Mouse (Mus musculus) bone marrow, adult 2 months (tissue): Measurements from ENCODE around the gene 1700003F12Rik. TPM values are rescaled to one million over a fixed set of nuclear protein-coding genes. Genes with fewer than 3 reads are reported as not detected.

Source experiments
- H3K27ac ChIP-seq: fragments of 200-500 bp; 2 replicates; pipeline ENCODE4 v1.5.1; 2012; ENCODE audit warnings: low read depth, mild to moderate bottlenecking, control low read depth, inconsistent platforms, low read length; ENCODE audit not compliant: control insufficient read depth, poor library complexity, insufficient read depth
- H3K4me1 ChIP-seq: fragments of 200-500 bp; 2 replicates; pipeline ENCODE4 v1.6.1; 2011; ENCODE audit warnings: low read length; ENCODE audit not compliant: control insufficient read depth, insufficient read depth
- H3K4me3 ChIP-seq: fragments of 200-500 bp; replicated peaks from 2 replicates; pipeline ENCODE3; 2011; ENCODE audit warnings: mild to moderate bottlenecking, low read depth, low read length, control low read depth; ENCODE audit not compliant: control insufficient read depth
- CTCF ChIP-seq: fragments of 200-500 bp; IDR thresholded peaks from 2 replicates; pipeline ENCODE4 v1.5.1; 2011; ENCODE audit warnings: low read length, control low read depth; ENCODE audit not compliant: control insufficient read depth, insufficient read depth
- POLR2A ChIP-seq: fragments of 200-500 bp; IDR thresholded peaks from 2 replicates; pipeline ENCODE4 v1.6.1; 2011; ENCODE audit warnings: low read depth, mild to moderate bottlenecking, control low read depth, low read length, borderline replicate concordance; ENCODE audit not compliant: control insufficient read depth
- WGBS: fragments of 180-500 bp; shearing (Covaris S2); methylation state at CpG from one replicate; pipeline ENCODE4 v1.1.7; 2018; 5-methylcytosine and 5-hydroxymethylcytosine counted together
- polyA plus RNA-seq: library from polyadenylated mRNA; stranded (reverse); fragments of >200 nt; gene quantifications from 2 replicates; pipeline ENCODE4 v1.2.4, GENCODE M21; 2011; ENCODE audit warnings: low replicate concordance; ENCODE audit not compliant: missing spikeins, insufficient read depth, insufficient read length

Gene 1700003F12Rik
- not detected in 2 replicates for polyA plus RNA-seq

DNA sequence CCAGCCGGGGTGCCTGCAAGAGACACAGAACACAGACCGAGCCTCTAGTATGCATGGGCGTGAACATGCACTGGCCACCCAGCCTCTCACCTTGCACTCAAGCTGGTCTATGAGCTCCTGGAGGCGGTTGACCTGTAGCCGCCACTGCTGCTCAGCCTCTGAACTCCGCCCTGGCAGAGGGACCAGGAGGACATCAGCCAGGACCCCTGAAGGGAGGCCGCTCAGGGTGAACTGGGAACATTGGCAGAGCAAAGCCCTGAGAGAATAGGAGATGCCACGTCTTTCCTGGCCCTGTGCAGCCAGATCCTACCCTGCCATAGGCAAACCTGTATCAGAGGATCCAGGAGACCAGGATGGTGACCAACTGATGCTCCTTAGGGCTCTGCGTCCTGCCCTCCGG, at the start of gene 1700003F12Rik:
TSS of gene 1700003F12Rik (plus strand) at position 375 of the 400 bp plus-strand sequence.
- H3K4me3 ChIP-seq = no peak within 1 kb of the TSS
- TF ChIP-seq CTCF (no peak), POLR2A (no peak)
- WGBS = 86% methylated on average over 10 of the region's 10 CpGs
- no peak within 1 kb of the TSS for H3K27ac ChIP-seq
- H3K4me1 ChIP-seq = no peaks in the 10 kb centered on the region

- Histone ChIP-seq H3K27ac (no peak overlapping the region), H3K4me1 (no peaks in the 10 kb centered on the region), H3K4me3 (no peak overlapping the region)
- TF ChIP-seq POLR2A (no peak), CTCF (no peak)
- 58% methylated on average over 5 of the region's 5 CpGs for WGBS
These were observed 48.3 kb upstream of the 1700003F12Rik start for GRCm38 (mm10) chr2:154498571-154498970.

DNA sequence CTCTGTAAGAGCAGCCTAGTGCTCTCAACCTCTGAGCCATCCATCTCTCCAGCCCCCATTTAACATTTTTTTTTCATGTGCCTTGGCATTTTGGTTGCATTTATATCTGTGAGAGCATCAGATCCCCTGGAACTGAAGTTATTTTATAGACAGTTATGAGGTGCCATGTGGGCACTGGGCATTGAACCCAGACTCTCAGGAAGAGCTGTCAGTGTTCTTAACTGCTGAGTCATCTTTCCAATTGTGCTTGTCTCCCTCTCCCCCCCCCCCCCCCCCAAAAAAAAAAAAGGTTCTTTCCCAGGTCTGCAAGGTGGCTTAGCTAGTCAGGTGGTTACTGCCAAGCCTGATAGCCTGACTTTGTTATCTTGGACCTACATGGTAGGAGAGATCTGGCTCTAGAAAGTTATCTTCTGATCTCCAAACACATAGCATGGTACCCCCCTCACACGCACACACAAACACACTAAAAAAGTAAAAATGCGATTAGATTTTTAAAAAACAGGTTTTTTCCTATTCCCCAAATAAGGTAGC, 47.1 kb upstream of the 1700003F12Rik start:
- Histone ChIP-seq H3K27ac (no peak overlapping the region), H3K4me1 (no peaks in the 10 kb centered on the region), H3K4me3 (no peak overlapping the region)
- 79% methylated on average over 2 of the region's 2 CpGs for WGBS
- TF ChIP-seq POLR2A = no peak
- TF ChIP-seq CTCF = no peak

- TF ChIP-seq CTCF (no peak), POLR2A (no peak)
- no peak overlapping the region for H3K4me3 ChIP-seq
- H3K4me1 ChIP-seq = no peaks in the 10 kb centered on the region
- WGBS = 87% methylated on average over 3 of the region's 3 CpGs
- no peak overlapping the region for H3K27ac ChIP-seq
These were observed 46.1 kb upstream of the 1700003F12Rik start for GRCm38 (mm10) chr2:154500758-154501157.

- Histone ChIP-seq H3K4me3 (no peak overlapping the region), H3K4me1 (no peaks in the 10 kb centered on the region), H3K27ac (no peak overlapping the region)
- 80% methylated on average over 2 of the region's 2 CpGs for WGBS
- no peak for TF ChIP-seq CTCF
- TF ChIP-seq POLR2A = no peak
These were observed 39.8 kb upstream of the 1700003F12Rik start for GRCm38 (mm10) chr2:154507076-154507475.

DNA sequence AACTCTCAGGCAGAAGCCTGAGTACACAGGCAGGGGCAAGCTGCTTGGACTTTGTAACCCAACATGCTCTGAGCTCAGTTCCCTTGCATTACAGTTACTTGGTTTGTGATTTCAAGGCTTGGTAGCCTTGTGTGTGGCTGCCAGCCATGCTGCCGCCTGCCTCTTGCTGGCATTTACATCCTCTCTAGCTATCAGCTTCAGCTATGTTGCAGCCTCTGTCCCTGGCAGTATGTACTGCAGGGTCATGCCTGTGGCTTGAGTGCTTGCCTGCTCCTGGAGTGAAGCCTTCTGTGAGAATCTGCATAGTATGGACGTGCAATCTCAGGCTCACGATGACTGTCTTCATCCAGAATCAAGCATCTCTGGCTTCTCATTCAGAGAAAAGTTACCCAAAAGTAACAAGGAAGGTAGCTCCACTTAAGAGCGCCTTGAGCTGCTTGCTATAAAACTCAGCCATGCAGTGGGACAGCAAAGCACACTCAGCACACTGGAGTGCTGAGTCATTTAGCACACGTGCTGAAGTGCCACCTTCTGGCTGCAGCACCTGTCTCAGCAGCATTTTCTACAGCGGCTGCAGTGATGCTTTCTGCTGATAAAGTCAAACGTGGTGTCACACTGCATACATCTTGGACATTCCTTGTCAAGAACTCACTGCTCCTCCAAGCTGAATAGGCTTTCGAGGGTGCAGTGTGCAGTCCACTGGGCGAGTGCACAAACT, 39.2 kb upstream of the 1700003F12Rik start:
- no peak overlapping the region for H3K4me3 ChIP-seq
- H3K4me1 ChIP-seq = no peaks in the 10 kb centered on the region
- TF ChIP-seq CTCF (no peak), POLR2A (no peak)
- no peak overlapping the region for H3K27ac ChIP-seq
- whole genome bisulfite sequencing = 60% methylated on average over 9 of the region's 9 CpGs

DNA sequence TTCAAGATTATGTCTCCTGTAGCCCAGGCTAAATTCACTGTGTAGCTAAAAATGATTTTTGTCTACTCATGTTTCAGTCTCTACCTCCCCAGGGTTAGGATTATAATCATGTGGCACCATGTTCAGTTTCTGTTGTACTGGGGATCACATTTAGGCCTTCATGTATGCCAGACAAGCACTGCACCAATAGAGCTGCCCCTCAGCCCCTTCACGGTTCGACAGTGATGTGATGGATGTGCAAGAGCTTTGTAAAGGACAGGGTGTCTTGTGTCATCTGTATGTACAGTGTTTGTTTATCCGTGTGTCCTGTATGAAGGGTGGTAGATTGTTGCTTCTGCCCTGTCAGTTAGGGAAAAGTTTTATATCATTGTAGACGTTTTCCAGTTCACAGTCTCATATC, 38.4 kb upstream of the 1700003F12Rik start:
- Histone ChIP-seq H3K4me1 (no peaks in the 10 kb centered on the region), H3K27ac (no peak overlapping the region), H3K4me3 (no peak overlapping the region)
- no peak for TF ChIP-seq CTCF
- no peak for TF ChIP-seq POLR2A
- 80% methylated on average over 4 of the region's 4 CpGs for WGBS

DNA sequence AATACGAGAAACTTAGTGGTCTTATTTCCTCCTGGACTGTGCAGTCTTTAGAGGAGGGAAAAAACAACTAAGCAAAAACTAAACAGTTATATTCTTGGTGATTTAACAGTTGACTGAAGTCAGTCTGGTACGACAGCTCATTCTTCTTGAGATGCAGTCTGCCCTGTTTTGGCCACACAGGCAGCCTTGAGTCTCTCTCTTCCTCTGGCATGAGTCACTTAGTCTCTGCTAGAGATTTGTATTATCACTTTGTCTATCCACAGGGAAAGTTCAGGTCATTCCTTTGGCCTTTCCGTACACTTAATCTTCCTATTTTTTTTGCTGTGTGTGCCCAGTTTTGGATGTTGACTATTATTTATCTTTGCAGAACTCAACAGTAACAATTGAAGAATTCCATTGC, 36.7 kb upstream of the 1700003F12Rik start:
- 92% methylated on average over 3 of the region's 3 CpGs for WGBS
- Histone ChIP-seq H3K27ac (no peak overlapping the region), H3K4me1 (no peaks in the 10 kb centered on the region), H3K4me3 (no peak overlapping the region)
- no peak for TF ChIP-seq CTCF
